Mouse (Mus musculus) liver, adult 2 months (tissue): ENCODE measurements around the gene Luzp1.

Experiments used
- CTCF ChIP-seq: fragments of 200-500 bp; IDR thresholded peaks from 2 replicates; pipeline ENCODE4 v1.5.1; 2011; ENCODE audit warnings: low read depth, low read length, control low read depth
- POLR2A ChIP-seq: fragments of 200-500 bp; IDR thresholded peaks from 2 replicates; pipeline ENCODE4 v1.6.1; 2011; ENCODE audit warnings: low read length, control low read depth; ENCODE audit not compliant: insufficient read depth; ENCODE audit errors: extremely low read depth

DNA sequence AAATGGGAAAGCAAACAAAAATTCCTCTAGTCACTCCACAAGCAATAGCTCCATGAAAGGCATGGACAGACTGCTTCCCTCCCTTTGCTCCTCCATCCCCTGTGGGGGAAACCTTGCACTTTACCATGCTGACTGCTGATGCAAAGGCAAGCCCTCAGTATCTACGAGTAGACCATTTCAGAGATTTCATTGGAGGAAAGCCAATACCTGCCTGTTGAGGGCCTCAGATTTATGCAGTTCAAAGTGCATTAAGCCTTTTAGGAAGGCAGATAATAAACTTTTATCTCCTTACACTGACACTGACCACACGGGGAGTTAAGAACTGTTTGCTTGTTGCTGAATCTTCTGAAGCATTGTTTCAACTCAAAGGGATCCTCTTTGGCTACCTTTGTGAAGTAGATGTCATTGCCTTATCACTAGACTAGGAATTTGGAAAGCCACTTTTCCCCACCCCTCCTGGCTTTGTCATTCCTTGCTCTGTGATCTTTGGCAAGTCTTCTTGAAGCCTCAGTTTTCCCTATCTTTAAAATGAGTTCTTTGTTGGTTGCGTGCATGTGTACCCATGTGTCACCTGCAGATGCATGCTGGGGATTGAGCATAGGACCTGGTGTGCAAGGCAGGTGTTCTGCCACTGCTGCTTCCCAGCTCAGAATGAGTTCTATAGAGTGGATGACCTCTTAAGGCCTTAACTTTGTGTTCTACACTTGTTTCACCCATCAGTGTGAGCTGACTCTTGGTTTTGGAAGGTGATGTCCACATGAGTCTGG lies 76.9 kb downstream of the Luzp1 start:
- TF ChIP-seq POLR2A (no peak), CTCF (no peak)
